Mouse (Mus musculus) neural tube, postnatal 0 days (tissue): ENCODE data around the gene Sertad2. TPM values are rescaled to one million over a fixed set of nuclear protein-coding genes. Genes with fewer than 3 reads are reported as not detected.

ENCODE experiments used
- polyA plus RNA-seq: library from polyadenylated mRNA; unstranded; fragments of >200 nt; fragmentation: Nextera tagmentation; extraction: Ambion mirVana; gene quantifications from 2 replicates; pipeline ENCODE4 v1.2.1, GENCODE M21; 2015

Gene Sertad2
- polyA plus RNA-seq, result 25.9 and 31.0 TPM in 2 replicates

GRCm38 (mm10) chr11:20542739-20543452 lies at the start of gene Sertad2:
Gene Sertad2 (plus strand): TSS chr11:20543253.

Other genes starting within 250 kb of the Sertad2 start
- gene Slc1a4, start 210.5 kb upstream of the Sertad2 start, polyA plus RNA-seq, result 62.0 and 70.1 TPM in 2 replicates
- gene Aftph, start 198.3 kb downstream of the Sertad2 start, polyA plus RNA-seq, result 22.4 and 26.0 TPM in 2 replicates